Mouse (Mus musculus) C2C12 (cell line): ENCODE data around the gene Cyp4f14.

Experiments
- CTCF ChIP-seq: IDR thresholded peaks from one replicate; pipeline ENCODE4 v1.5.1; 2011; ENCODE audit not compliant: control insufficient read depth, insufficient read depth, insufficient read length
- MAX ChIP-seq: IDR thresholded peaks from one replicate; pipeline ENCODE4 v1.6.1; 2011; ENCODE audit warnings: mild to moderate bottlenecking, control low read depth
- MYOD1 ChIP-seq: IDR thresholded peaks from one replicate; pipeline ENCODE4 v1.6.1; 2011; ENCODE audit warnings: low read depth; ENCODE audit not compliant: control insufficient read depth, insufficient read length
- MYOG ChIP-seq: IDR thresholded peaks from one replicate; pipeline ENCODE4 v1.6.1; 2011; ENCODE audit not compliant: control insufficient read depth, insufficient read length; ENCODE audit errors: extremely low read depth
- USF1 ChIP-seq: IDR thresholded peaks from one replicate; pipeline ENCODE4 v1.6.1; 2011; ENCODE audit warnings: low read depth, mild to moderate bottlenecking, control low read depth, moderate library complexity

GRCm38 (mm10) chr17:32939831-32940230 is 22.7 kb upstream of the Cyp4f14 start:
- TF ChIP-seq CTCF (no peak), MYOD1 (no peak), MAX (no peak), USF1 (no peak), MYOG (no peak)
